Mouse (Mus musculus) thymus, adult 18-20 months (tissue): ENCODE results near the gene Fastkd1.
"Not testable (repeated sequence)": the region's sequence is repeated elsewhere in the genome, so short reads cannot be mapped to it uniquely, and the experiment has no call there.

Experiments used
- DNase-seq, 2 experiments: peaks; one replicate each; pipeline ENCODE4 v3.0.0; 2022; ENCODE audit warnings: mixed read lengths in 2 of 2

Gene Fastkd1

DNA sequence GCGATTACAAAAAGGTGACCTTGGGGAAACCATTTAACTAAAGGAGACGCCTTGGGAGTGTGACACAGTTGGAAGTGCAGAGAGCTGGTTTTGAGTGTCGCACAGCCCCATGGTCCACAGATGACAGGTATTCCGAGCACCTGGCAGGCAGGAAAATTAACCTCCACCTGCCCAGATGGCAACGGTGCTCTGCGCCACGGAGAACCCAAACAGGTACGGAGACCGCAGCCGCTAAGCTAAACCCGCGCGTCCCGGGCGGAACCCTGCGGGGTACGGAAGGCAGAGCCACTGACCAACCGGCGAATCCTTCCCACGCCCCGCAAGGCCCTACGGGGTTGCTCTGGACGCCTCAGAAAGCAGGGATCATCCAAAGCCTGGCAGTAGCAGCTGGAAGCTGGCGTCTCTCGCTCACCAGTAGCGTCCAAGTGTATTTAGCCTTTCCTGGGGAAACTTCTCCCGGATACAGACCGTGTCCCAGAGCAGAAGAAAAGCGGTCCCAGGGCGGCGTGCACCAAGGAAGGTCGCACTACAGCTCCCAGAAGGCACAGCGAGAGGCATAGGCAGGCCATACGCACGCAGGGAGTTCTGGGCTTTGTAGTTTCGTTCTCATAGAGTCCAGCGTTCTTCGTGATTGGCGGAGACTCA, at the start of gene Fastkd1:
Fastkd1 (minus strand) TSS at position 536 of the 645 bp plus-strand sequence.
- peak; percentile 66 to 79 for DNase-seq

DNA sequence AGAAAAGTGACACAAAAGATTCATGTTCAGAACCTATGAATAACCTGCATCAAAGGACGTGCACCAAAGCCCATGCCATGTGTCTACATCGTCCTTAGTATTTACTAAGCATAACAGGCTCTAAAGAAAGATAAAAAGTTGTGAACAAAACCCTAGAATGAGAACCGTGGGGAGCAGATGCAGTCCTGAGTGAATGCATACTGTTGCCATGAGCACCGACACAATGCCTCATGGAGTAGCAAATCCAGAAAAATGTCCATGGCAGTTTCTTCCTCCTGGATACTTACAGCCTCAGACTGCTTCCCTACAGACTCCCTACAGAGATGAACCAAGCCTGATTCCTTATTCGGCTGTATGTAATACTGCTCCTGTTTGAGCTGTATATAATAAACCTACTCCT, 47.7 kb upstream of the Fastkd1 start:
- DNase-seq = no peak

DNA sequence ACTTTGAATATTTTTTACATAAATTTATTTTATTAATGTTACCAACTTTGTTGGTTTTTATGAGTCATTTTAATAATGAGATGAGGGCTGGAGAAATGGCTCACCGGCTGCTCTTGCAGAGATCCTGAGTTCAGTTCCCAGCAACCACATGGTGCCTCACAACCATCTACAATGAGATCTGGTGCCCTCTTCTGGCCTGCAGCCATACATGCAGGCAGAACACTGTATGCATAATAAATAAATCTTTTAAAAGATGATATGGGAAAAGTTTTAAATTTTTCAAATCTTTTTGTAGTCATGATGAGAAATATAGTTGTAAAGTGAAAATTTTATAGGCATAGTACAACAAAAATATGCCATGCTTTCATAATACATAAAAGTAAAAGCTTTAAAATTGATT, 31.8 kb upstream of the Fastkd1 start:
- DNase-seq = no peak

DNA sequence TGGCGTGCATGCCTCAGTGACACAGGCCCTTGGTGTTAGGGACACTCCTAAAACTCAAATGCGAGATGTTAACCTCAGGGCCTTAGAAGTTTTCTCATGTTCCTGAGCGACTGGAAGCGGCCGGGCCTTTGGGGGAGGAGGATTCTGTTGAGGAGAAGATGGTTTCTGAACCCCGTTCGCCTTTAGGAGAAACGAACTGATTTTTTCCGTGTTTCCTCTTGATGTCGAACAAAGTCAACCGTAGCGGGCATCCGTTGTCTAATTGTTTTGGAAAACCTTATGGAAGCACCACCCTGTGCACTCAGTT, 10.2 kb upstream of the Fastkd1 start:
- DNase-seq = no peak

DNA sequence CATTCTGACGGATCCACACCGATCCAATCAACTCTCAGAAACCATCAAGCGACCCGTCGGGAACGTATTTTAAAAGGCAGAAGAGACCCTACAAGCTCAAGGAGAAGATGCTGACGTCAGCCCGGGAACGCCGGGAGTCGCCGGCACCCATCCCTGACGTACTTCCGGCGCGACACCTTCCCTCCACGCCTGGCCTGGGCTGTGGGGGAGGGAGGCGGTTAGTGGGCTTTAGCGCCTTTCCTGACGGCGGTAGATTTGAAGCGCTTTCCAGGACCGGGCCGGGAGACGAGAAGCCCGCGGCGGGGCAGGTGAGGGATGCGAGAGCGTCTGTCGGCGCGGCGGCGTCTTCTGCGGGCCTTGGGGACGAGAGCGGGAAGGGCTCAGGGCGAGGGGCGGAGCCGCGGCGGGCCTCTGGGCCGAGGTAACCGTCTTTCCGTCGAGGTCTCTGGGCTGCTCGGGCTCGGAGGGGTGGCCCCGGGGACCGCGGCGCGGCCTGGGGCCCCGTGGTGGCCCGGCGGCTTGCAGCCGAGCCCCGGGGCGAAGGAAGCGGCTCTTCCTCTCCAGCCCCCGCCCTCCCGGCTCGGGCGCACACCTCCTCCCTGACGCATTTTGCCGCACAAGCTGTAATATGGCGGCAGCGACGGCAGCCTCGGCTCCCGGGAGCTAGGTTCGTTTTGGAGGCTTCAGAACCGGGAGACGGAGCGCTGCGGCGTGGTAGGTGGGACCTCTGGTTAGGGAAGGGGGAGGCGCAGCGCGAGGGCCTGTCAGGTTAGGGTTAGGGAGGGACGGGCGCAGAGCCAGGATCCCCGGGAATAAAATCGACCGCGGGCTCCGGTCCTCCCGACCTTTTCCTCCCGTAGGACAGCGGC, 9.6 kb upstream of the Fastkd1 start:
- DNase-seq = peak; percentile 76 to 81

DNA sequence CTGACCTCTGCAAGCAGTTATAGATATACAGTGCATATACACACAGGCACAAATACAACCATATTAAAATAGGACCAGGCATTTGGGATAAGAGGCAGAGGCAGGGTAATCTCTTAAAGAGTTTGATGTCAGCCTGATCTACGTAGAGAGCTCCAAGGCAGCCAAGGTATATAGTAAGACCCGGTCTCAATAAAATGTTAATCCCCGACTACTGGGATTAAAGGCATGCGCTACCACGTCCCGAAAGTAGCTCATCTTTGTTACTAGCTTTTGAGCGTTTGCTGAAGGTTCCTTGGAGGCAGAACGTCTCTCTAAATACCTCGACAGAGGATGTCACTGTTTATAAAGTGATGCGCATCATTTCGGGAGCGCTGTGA, 8.9 kb upstream of the Fastkd1 start, which contains the start of gene Ppig:
Ppig (plus strand) TSS at position 273 of the 377 bp plus-strand sequence.
- no peak for DNase-seq

DNA sequence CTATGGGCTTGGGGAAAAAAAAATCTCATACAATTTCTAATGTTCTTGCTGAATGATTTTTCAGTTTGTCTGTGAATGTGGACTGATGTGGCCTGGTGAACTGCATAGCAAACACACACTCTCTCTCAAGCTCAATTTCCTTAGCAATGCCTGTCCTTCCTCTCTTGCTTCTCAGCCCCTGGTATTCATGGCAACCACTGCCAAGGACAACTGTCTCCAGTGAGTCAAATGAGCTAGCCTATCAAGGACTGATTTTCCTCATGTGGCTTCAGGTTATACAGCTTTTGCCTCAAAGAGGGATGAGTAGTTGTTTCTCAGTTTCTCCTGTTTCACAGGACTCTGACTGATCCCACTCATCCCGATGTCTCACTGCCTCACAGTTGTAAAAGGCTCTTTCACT, 5.8 kb upstream of the Fastkd1 start:
- DNase-seq = no peak

DNA sequence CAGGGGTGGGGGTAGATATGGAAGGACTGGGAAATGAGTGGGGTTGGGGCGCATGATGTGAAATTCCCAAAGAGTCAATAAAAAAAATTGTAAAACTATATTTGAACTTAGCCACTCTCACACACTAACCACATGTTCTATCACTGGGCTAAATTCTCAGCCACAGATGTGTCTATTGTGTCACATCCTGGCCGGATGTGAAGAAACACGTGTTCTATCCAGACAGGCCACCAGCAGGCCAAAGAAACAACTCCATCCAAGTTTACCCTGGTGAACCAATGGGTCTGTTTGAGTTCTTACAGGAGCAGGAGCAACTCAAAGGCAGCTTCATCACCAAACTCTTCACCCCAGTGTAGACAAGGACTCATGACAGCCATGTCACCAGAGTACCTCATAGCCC, 3.2 kb upstream of the Fastkd1 start:
- DNase-seq = no peak

DNA sequence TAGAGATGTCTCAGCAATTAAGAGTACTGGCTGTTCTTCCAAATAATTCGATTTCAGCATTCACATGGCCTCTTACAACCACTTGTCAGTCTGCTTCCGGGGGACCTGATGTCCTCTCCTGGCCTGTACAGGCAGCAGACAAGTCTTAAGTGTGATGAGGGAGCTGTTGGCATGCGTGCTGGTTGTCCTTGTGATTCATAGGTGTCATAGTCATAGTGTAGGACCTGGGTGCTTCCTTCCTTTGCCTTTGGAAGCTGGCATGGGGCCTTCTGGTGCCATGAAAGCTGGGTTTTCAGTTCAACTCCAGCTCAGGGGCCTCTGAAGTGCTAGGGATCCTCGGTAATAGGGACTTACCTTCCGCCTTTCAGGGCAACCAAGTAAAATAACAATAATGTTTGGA, 810 bp upstream of the Fastkd1 start:
- DNase-seq = no peak

DNA sequence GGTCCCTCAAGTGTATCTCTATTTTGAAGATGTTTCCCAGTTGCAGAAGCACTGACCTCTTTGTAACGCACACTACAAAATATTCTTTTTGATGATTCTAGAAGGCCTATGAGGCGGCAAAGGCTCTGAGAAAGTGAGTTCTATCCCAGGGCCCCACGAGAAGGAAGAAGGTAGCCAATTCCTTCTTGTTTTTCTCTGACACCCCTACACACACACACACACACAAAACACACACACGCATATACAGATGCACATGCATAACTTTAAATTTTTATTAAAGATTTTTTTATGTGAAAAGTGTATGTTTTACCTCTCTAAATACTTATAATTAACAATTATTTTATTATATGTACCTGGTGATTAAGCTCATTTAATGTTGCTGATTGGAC, 304 bp upstream of the Fastkd1 start:
- no peak for DNase-seq

DNA sequence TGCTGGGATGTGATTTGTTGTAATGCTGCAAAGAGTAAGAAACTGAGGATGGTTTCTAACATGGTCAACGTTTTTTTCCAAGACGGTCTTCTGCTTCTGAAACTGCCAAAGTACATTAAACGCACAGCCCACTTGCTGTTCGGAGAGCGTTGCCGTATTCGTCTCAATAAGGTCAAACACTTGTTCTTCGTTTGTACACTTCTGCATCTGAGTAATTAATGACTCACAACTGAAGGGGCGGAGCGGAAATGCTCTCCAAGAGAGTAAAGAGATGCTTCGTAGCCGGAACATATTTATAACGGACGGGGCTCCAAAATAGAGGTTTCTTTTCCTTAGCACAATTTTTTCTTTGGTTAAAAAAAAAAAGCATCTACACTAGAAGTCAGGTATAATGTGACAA, 1.1 kb downstream of the Fastkd1 start:
- no peak for DNase-seq

DNA sequence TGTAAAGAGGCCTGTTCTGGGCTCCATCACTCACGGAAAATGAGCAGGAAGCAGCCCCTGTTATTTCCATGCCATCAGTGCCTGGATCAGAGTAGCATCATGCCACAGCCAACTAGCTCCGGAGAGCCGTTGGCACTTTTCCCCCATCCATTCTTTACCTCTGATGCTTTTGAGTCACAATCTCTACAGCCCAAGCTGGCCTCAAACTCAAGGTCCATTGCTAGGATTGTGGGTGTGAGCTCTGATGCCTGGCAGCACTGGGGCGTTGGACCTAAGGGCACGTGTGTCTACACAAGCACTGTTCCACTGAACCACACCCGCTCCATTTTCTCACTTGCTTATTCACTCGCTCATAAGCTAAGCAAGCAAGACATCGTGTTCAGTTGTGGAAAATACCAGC, 12.9 kb downstream of the Fastkd1 start:
- DNase-seq = no peak

DNA sequence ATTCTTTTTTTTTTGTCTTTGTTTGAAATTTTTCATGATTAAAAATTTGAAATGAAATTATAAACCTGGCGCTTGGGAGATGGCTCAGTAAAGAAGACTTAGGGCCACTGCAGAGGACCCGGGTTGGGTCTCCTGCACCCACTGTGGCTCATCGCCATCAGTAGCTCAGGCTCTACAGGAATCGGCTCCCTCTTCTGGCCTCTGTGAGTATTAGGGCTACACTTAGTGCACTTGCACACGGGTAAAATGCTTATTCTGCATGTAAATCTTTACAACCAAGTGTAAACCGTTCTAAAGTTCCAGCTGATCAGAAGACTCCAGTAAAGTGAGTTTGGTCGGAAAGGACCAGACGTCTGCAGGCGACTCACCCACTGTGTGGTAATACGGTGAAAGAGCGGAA, 19.8 kb downstream of the Fastkd1 start:
- no peak for DNase-seq

DNA sequence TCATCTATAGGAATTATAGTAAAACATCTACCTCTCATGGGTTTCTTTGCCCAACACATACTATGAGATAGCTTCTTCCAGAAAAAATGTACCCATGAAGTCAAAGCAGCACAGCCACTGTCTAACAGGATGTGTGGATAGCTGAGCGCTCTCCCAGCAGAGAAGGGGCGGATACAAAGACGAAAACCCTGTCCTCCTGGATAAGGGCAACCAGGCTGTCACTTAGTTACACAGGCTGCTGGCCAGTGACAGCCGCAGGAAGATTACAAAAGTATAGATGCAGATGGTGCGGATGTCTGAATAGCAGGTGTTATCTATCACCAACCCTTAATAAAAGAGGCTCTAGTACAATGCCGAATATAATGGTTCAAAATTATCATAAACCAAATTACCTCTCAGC, 22.5 kb downstream of the Fastkd1 start:
- DNase-seq = no peak

DNA sequence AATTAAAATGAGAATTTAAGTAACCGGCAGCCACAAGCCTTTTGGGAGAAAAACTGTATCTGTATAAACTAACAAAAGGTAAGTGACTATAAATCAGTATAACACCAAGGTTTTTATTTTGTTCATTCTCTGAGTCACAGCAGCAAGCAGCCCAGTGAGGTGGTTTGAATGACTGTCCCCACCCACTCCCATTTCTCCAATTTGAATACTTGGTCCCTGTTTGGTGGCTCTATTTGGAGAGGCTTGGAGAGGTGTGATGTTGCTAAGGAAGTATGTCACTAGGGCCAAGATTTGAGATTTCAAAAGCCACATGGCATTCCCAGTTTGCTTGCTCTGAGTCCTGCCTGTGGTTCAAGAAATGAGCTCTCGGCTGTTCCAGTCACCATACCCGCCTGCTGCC, 23.1 kb downstream of the Fastkd1 start:
- DNase-seq = no peak

DNA sequence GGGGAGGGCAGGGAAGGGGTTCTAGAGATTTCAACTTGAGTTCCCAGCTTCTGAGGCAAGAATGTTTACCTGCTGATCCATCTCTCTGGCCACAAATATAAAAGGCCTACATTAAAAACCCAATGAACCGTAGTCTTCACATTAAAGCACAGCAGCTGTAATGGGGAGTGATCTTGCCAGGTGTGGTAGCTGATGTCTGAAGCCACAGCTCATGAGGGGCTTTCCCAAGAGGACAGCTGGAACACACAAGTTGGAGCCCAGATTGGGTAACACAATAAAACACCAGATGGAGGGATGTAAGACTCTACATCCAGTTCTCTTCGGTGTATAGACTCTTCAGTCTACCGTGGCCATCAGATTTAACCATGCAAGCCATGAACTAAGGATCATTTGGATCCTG, 28.8 kb downstream of the Fastkd1 start:
- no peak for DNase-seq

DNA sequence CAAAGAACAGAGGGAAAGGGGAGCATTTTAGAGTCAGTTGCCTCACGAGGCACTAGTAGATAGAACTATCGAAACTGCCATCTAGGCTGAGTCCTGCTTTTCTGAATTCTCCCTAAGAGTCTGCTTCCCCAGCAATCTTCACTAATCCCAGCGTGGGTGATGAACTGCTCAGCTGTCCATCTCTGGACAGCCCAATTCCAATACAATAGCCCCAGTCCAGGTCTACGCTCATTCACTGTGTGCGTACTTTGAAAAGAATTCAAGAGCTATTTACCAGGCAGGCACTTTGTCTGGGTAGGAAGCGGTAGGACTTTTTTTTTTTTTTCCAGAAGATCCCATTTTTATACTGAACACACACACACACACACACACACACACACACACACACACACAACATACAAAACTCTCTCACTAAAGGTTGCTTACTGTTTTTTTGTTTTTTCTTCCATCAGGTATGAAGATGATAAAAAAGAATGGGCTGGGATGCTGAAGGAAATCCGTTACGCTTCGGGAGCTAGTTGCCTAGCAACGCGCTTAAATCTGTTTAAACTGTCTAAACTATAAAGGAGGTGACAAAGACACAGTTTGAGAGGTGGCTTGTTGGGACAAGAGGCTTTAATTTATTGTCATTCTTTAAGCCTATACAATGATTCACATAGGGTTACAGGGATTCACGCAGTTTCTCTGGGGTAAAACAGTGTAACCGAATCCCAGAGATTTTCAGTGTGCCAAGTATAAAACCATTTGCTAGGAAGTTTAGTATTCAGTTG, 30.1 kb downstream of the Fastkd1 start:
- DNase-seq = no peak

DNA sequence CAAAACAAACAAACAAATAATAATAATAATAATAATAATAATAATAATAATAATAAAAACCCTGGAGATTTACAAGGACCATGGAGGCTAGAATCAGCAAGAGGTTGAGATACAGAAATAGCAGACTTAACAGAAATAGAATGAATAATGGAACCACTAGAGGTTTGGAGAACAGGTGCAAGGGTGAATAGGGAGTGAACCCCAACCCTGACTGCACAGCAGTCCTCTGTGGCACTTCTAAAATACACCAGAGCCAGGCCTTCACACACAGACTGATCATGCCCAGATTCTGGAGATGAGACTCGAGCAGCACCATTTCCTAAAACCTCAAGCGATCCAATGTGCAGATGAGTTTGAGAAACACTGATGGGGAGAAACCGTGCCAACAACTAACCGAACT, 31.4 kb downstream of the Fastkd1 start:
- no peak for DNase-seq

DNA sequence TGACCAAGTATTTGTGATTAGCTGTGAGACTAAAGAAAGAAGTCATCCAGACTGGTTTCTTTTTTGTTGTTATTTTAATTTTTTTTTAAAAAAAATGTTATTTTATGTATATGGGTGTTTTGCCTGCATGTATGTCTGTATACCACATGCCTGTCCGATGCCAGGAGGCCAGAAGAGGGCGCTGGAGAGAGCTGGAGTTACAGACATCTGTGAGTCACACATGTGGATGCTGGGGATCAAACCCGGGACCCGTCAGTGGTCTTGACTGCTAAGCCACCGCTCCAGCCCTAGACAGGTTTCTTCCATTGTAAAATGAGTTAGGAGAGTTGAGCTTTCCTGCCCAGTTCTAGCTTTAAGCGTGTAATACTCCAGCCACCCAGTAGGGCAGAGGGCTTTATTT, 33.3 kb downstream of the Fastkd1 start:
- DNase-seq = peak; percentile 8 to 12

DNA sequence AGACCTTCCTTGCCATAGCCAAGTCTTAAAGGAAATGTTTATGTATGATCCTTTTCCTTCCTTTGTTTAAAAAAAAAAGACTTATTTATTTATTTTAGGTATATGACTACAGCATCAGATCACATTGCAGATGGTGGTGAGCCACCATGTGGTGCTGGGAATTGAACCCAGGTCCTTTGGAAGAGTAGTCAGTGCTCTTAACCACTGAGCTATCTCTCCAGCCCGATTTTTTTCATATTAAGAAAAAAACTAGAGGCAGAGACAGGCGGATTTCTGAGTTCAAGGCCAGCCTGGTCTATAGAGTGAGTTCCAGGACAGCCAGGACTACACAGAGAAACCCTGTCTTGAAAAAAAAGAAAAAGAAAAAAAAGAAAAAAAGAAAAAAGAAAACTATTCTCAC, 36.1 kb downstream of the Fastkd1 start:
- DNase-seq = not testable (repeated sequence)

DNA sequence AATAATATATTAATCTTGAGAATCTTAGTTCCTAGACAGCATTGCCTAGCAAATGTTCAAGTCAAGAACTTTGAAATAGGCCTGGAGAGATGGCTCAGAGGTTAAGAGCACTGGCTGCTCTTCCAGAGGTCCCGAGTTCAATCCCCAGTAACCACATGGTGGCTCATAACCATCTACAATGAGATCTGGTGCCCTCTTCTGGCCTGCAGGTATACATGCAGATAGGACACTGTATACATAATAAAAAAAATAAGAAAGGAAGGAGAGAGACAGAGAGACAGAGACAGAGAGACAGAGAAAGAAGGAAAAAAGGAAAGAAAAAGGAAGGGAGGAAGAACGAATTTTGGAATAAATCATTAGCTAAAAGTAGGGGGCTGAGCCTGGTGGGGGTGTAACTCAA, 36.6 kb downstream of the Fastkd1 start:
- DNase-seq = no peak

DNA sequence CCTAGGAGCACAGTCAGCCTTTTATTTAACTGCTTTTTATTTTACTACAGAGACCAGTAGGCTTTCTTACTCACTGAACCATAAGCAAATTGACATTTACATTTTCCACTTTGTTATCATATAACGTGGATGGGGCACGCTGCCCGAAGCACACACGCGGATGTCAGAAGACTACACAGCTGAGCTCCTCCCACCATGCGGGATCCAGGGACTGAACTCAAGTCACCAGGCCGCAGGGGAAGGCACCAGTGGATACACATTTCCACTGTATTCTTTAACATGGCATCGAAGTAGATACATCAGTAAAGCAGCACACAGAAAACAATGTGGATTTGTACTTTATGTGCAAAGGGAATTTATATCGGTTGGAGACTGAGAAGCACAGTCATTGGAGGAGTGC, 38.0 kb downstream of the Fastkd1 start:
- no peak for DNase-seq

DNA sequence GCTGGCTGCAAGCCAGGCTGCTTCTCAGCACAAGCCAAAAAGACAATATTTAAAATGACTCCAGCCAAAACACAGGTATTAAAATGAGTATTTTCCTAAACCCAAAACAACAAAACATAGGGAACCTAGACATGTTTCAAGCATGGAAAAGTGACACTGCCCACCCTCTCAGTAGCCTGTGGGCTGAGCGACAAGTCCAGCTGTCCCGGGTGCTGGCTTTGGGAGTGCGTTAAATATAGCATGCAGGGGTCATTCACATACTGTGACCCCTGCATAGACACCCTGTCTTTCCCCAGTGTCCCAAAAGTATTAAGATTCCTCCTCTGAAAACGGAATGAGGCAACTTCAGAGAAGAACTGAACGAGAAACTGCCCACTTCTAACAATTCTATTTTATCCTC, 39.6 kb downstream of the Fastkd1 start:
- DNase-seq = no peak

DNA sequence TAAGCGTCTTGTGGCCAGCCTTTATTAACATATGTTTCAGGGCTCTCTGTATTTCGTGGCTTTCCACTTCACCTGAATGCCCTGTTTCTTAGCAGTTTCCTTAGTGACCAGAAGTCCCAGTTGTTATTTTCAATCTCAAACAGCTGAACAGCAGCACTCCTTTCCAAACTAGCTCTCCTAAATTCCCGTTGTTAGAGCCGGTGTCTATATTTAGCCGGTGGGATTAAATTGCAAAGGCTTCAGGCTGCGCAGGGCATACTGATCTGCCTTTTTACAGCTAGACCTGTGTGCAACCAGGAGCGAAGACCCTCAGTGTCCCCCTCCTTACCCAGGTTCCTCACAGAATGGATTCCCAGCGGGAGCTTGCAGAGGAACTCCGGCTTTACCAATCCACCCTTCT, 43.5 kb downstream of the Fastkd1 start, which contains the start of gene Klhl41:
Klhl41 (plus strand) TSS at position 268 of the 400 bp plus-strand sequence.
- no peak for DNase-seq
